ENCODE assay signal across 25 mouse cellular contexts in the genomic region with DNA sequence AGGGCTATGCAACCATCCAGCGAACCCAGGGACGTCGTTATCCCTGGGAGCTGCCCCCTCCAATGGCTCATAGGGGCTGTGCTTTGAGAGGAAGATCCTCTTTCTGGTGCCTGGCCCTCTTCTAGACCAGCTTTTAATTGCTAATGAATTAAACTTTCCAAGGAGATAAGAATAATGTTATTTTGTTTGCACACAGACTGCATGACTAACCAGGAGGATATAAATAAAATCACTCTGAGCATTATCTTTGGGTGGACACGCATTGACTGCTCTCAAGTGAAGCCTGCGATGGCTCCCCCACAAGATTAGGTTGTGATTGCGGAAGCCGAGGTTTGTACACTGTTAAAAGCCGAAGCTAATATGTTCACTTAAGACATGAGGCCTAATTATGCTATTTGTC.
DNase-seq lines count a peak whose midpoint lies in the region; ATAC-seq and TF ChIP-seq lines count a peak whose summit lies in the region.
"Had no signal": no experiment of that assay in that cellular context is flagged by ENCODE, and none has a peak within 500 bp of the region (broad histone marks: within the 10 kb centered on the region; RNA-seq: fewer than 3 reads in every experiment).

No protein-coding gene starts in this region.

- no peak for DNase-seq in heart, postnatal 4 days
- DNase-seq in kidney, adult 8-10 months: no peak
- DNase-seq in embryonic facial prominence, embryonic 10.5 days (ENCODE audit: low spot score): no peak
- no peak for DNase-seq in spleen, postnatal 36 days (ENCODE audit: low spot score in 2 of 2)
- DNase-seq: adrenal gland, postnatal 14 days; cerebellum, adult 11 months; cerebellum, adult 2 months; cerebellum, adult 9-11 months; cerebellum, postnatal 25 days; gastrocnemius, postnatal 10 days; gastrocnemius, postnatal 36 days; heart, postnatal 14 days had no signal

- no peaks in the 10 kb centered on the region for H3K9me3 ChIP-seq in heart, embryonic 12.5 days (replicated peaks)
- H3K9me3 ChIP-seq in kidney, embryonic 16.5 days (ENCODE audit: low read length): no peaks in the 10 kb centered on the region
- H3K9me3 ChIP-seq in embryonic facial prominence, embryonic 10.5 days: no peaks in the 10 kb centered on the region
- H3K9me3 ChIP-seq: embryonic facial prominence, embryonic 13.5 days; forebrain, embryonic 10.5 days; forebrain, embryonic 13.5 days; heart, embryonic 15.5 days; hindbrain, embryonic 10.5 days; hindbrain, embryonic 13.5 days; intestine, embryonic 15.5 days had no signal

- H3K4me3 ChIP-seq in heart, embryonic 12.5 days: no peak overlapping the region
- H3K4me3 ChIP-seq in kidney, embryonic 16.5 days (ENCODE audit: low read length): no peak overlapping the region
- no peak overlapping the region for H3K4me3 ChIP-seq in embryonic facial prominence, embryonic 10.5 days
- no peak overlapping the region for H3K4me3 ChIP-seq in embryonic fibroblast, embryonic 13.5 days (ENCODE audit: insufficient read depth, low read length)
- H3K4me3 ChIP-seq: embryonic facial prominence, embryonic 13.5 days; forebrain, embryonic 10.5 days; forebrain, embryonic 13.5 days; heart, embryonic 15.5 days; hindbrain, embryonic 10.5 days; hindbrain, embryonic 13.5 days; intestine, embryonic 15.5 days had no signal

- 0 out of 2 replicates have a peak overlapping the region, but pooled peaks have one; percentile 6 for H3K4me2 ChIP-seq in heart, embryonic 12.5 days
- H3K4me2 ChIP-seq in kidney, embryonic 16.5 days (replicated peaks; ENCODE audit: low read depth, low read length): no peak overlapping the region
- H3K4me2 ChIP-seq: embryonic facial prominence, embryonic 13.5 days; forebrain, embryonic 13.5 days; heart, embryonic 15.5 days; hindbrain, embryonic 13.5 days; intestine, embryonic 15.5 days had no signal

- 35% methylated on average over 8 of the region's 8 CpGs for WGBS in heart, embryonic 12.5 days
- 41% methylated on average over 8 of the region's 8 CpGs for WGBS in kidney, embryonic 16.5 days
- WGBS in embryonic facial prominence, embryonic 10.5 days: 61% methylated on average over 8 of the region's 8 CpGs

- ATAC-seq in heart, embryonic 12.5 days (ENCODE audit: insufficient number of reproducible peaks, low FRiP score): no peak
- peak; percentile 31 for ATAC-seq in kidney, embryonic 16.5 days (ENCODE audit: low FRiP score, low TSS enrichment)
- ATAC-seq: CD4-positive, CD25-positive, alpha-beta regulatory T cell, adult 4 months; forebrain, embryonic 13.5 days; forebrain, embryonic 16.5 days; hindbrain, embryonic 16.5 days had no signal

- peaks cover 9% of the 10 kb centered on the region for H3K4me1 ChIP-seq in heart, embryonic 12.5 days (replicated peaks)
- H3K4me1 ChIP-seq in kidney, embryonic 16.5 days (ENCODE audit: insufficient read depth, low read length): peaks cover 26% of the 10 kb centered on the region
- peaks cover 34% of the 10 kb centered on the region for H3K4me1 ChIP-seq in embryonic facial prominence, embryonic 10.5 days
- H3K4me1 ChIP-seq in embryonic fibroblast, embryonic 13.5 days (ENCODE audit: control insufficient read depth, insufficient read depth, low read length): peaks cover 6% of the 10 kb centered on the region
- H3K4me1 ChIP-seq: hindbrain, embryonic 13.5 days; intestine, embryonic 15.5 days had no signal

- H3K36me3 ChIP-seq in heart, embryonic 12.5 days: no peaks in the 10 kb centered on the region
- no peaks in the 10 kb centered on the region for H3K36me3 ChIP-seq in kidney, embryonic 16.5 days (ENCODE audit: insufficient read depth, low read length)
- no peaks in the 10 kb centered on the region for H3K36me3 ChIP-seq in embryonic facial prominence, embryonic 10.5 days (replicated peaks)
- H3K36me3 ChIP-seq: embryonic facial prominence, embryonic 13.5 days; forebrain, embryonic 10.5 days; heart, embryonic 15.5 days; hindbrain, embryonic 10.5 days; hindbrain, embryonic 13.5 days; intestine, embryonic 15.5 days had no signal

- TF ChIP-seq POLR2A in embryonic fibroblast, embryonic 13.5 days (IDR thresholded peaks at IDR 0.05; ENCODE audit: low read depth, low read length): no peak

- no peak for TF ChIP-seq CTCF in embryonic fibroblast, embryonic 13.5 days (IDR thresholded peaks at IDR 0.05; ENCODE audit: borderline replicate concordance, insufficient read depth, low read length)

- no peak overlapping the region for H3K27ac ChIP-seq in heart, embryonic 12.5 days (ENCODE audit: poor library complexity, severe bottlenecking)
- H3K27ac ChIP-seq in kidney, embryonic 16.5 days (ENCODE audit: low read length): no peak overlapping the region
- H3K27ac ChIP-seq in embryonic facial prominence, embryonic 10.5 days (replicated peaks): peak overlapping the region; percentile 76
- H3K27ac ChIP-seq in embryonic fibroblast, embryonic 13.5 days (ENCODE audit: insufficient read depth, low read length): peak overlapping the region; percentile 38
- H3K27ac ChIP-seq: embryonic facial prominence, embryonic 13.5 days; forebrain, embryonic 13.5 days; heart, embryonic 15.5 days; hindbrain, embryonic 10.5 days; hindbrain, embryonic 13.5 days; intestine, embryonic 15.5 days had no signal

- H3K27me3 ChIP-seq in heart, embryonic 12.5 days (replicated peaks): no peaks in the 10 kb centered on the region
- H3K27me3 ChIP-seq in kidney, embryonic 16.5 days (ENCODE audit: insufficient read depth, low read length): no peaks in the 10 kb centered on the region
- H3K27me3 ChIP-seq in embryonic facial prominence, embryonic 10.5 days (replicated peaks; ENCODE audit: low read depth, poor library complexity, severe bottlenecking): no peaks in the 10 kb centered on the region
- H3K27me3 ChIP-seq: embryonic facial prominence, embryonic 13.5 days; heart, embryonic 15.5 days; hindbrain, embryonic 13.5 days; intestine, embryonic 15.5 days had no signal

- H3K9ac ChIP-seq in heart, embryonic 12.5 days: no peak overlapping the region
- H3K9ac ChIP-seq in kidney, embryonic 16.5 days (replicated peaks; ENCODE audit: low read length): no peak overlapping the region
- H3K9ac ChIP-seq: forebrain, embryonic 13.5 days; heart, embryonic 15.5 days; hindbrain, embryonic 13.5 days; intestine, embryonic 15.5 days had no signal

Comparison
In these comparisons a context has a peak if more than half of its experiments do, and no peak if none do; other contexts are left out.
1. H3K27ac ChIP-seq: peak in embryonic facial prominence, embryonic 10.5 days (single experiment) and embryonic fibroblast, embryonic 13.5 days (single experiment); none in heart, embryonic 12.5 days (single experiment) and kidney, embryonic 16.5 days (single experiment).